Mouse (Mus musculus) liver, embryonic 13.5 days (tissue): ENCODE measurements around the gene Insl5. TPM values are rescaled to one million over a fixed set of nuclear protein-coding genes. Genes with fewer than 3 reads are reported as not detected.

Experiments used
- ATAC-seq: fragments of 200-750 bp; cut with Nextera tagmentation; 2 replicates; pipeline ENCODE4 v1.8.0; 2017; ENCODE audit warnings: low read depth, mild to moderate bottlenecking, moderate number of reproducible peaks, moderate library complexity
- DNase-seq: peaks from one replicate; pipeline ENCODE4 v3.0.0; 2022
- H3K27ac ChIP-seq: fragments of 300-500 bp; sonication (generic); 2 replicates; pipeline ENCODE4 v1.5.1; 2015; ENCODE audit warnings: moderate library complexity, mild to moderate bottlenecking, inconsistent platforms
- H3K27me3 ChIP-seq: fragments of 300-500 bp; sonication (generic); 2 replicates; pipeline ENCODE4 v1.6.1; 2015; ENCODE audit warnings: mild to moderate bottlenecking, inconsistent platforms
- H3K36me3 ChIP-seq: fragments of 300-500 bp; sonication (generic); 2 replicates; pipeline ENCODE4 v1.6.1; 2015; ENCODE audit warnings: mild to moderate bottlenecking, inconsistent platforms
- H3K4me1 ChIP-seq: fragments of 300-500 bp; sonication (generic); replicated peaks from 2 replicates; pipeline ENCODE4 v1.6.1; 2015; ENCODE audit warnings: inconsistent platforms
- H3K4me2 ChIP-seq: fragments of 300-500 bp; sonication (generic); 2 replicates; pipeline ENCODE4 v1.6.1; 2015; ENCODE audit warnings: inconsistent platforms, mild to moderate bottlenecking, moderate library complexity
- H3K4me3 ChIP-seq: fragments of 300-500 bp; sonication (generic); replicated peaks from 2 replicates; pipeline ENCODE4 v1.5.1; 2015; ENCODE audit warnings: mild to moderate bottlenecking, inconsistent platforms
- H3K9ac ChIP-seq: fragments of 300-500 bp; sonication (generic); 2 replicates; pipeline ENCODE4 v1.6.1; 2015; ENCODE audit warnings: mild to moderate bottlenecking, inconsistent platforms
- H3K9me3 ChIP-seq: fragments of 300-500 bp; sonication (generic); replicated peaks from 2 replicates; pipeline ENCODE4 v1.6.1; 2016; ENCODE audit warnings: inconsistent platforms
- WGBS: fragments of 180-500 bp; shearing (Covaris S2); methylation state at CpG from one replicate; pipeline ENCODE4 v1.1.7; 2015; ENCODE audit not compliant: insufficient replicate concordance; 5-methylcytosine and 5-hydroxymethylcytosine counted together
- polyA plus RNA-seq: library from polyadenylated mRNA; unstranded; fragments of >200 nt; fragmentation: Nextera tagmentation; extraction: Ambion mirVana; gene quantifications from 2 replicates; pipeline ENCODE4 v1.2.1, GENCODE M21; 2015

Insl5 gene
- polyA plus RNA-seq, result not detected in 2 replicates

DNA sequence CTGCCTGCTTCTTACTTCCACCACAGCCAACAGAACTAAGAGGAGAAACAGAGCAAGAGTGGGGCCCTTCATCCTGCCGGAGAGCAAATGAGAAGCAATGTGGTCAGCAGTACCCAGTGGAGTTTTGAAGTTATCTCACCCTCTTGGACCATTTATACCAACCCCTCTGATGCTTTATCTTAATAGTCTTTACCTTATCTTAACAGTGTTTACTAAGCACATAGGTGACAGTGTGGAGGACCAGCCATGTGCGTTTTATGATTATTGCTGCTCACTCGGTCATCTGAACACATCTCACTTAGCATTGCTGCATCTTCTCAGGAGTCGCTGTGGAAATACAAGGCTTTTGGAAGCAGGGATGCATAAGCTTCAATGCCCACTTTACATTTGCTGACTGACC, at the start of gene Insl5:
Insl5 (minus strand) TSS at position 222 of the 400 bp plus-strand sequence.
- WGBS, result 54% methylated on average over 4 of the region's 4 CpGs
- DNase-seq, result no peak
- Histone ChIP-seq H3K4me1 (no peaks in the 10 kb centered on the region), H3K27ac (no peak within 1 kb of the TSS), H3K9ac (no peak within 1 kb of the TSS), H3K4me2 (no peak within 1 kb of the TSS), H3K4me3 (no peak within 1 kb of the TSS), H3K27me3 (no peaks in the 10 kb centered on the region), H3K36me3 (no peaks in the 10 kb centered on the region), H3K9me3 (no peaks in the 10 kb centered on the region)
- no peak for ATAC-seq

DNA sequence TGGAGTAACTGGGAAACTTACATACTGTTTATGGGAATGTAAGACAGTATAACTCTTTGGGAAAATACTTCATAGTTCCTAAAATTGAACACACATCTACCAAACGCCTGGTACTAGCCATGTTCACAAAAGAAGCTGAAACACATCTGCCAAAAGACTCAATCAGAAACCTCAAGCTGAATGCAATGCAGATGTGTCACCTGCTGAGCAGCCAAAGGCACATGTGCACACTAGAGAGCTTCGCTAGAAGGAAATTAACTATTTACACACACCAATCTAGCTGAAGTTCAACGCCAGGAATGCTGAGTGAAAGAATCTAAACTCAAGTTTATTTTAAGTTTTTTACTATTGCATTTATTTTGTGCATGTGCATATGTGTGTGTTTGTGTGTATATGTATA, 44.0 kb upstream of the Insl5 start:
- ATAC-seq (no peak), DNase-seq (no peak)

DNA sequence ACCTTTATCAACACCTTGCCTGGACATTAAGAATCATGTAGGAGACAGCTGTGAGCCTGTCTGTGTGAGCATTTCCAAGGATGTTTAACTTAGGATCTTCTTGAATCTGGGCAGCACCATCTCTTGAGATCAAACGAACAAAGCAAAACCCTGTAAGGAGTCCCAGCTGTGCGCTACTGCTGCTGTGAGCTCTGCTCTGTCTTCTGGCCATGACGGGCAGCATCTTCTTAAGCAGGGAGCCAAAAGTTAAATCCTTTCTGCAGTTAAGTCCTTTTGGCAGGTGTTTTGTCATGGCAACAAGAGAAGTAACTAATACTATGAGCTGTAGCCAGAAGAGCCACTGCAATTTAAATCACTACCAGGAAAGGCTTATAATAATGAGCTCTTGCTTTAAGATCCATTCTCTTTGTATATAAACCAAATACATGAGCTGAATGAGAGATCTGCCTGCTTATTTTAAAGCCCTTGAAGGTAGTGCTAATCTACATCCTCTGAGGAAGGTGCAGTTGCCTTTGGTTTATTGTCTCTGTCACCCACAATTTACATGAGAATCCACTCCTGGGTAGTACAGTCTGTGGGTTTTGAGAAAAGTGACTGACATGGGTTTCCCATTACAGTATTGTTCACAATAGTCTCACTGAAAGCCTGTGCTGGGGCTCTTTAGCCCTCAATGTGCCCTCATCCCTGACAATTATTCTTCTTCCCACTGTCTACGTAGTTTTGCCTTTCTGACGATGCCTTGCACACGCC, 41.4 kb upstream of the Insl5 start:
- Histone ChIP-seq H3K36me3 (no peaks in the 10 kb centered on the region), H3K4me1 (no peaks in the 10 kb centered on the region), H3K4me2 (no peak overlapping the region), H3K27ac (no peak overlapping the region), H3K27me3 (no peaks in the 10 kb centered on the region), H3K4me3 (no peak overlapping the region), H3K9ac (no peak overlapping the region), H3K9me3 (no peaks in the 10 kb centered on the region)
- WGBS, result 76% methylated on average over 6 of the region's 6 CpGs
- DNase-seq (no peak), ATAC-seq (no peak)

More for the DNA sequence above, 44.0 kb upstream of the Insl5 start:
- Histone ChIP-seq H3K9me3 (no peaks in the 10 kb centered on the region), H3K27ac (no peak overlapping the region), H3K27me3 (no peaks in the 10 kb centered on the region), H3K9ac (no peak overlapping the region), H3K4me1 (no peaks in the 10 kb centered on the region), H3K4me3 (no peak overlapping the region), H3K4me2 (no peak overlapping the region), H3K36me3 (no peaks in the 10 kb centered on the region)
- 70% methylated on average over 3 of the region's 3 CpGs for WGBS

DNA sequence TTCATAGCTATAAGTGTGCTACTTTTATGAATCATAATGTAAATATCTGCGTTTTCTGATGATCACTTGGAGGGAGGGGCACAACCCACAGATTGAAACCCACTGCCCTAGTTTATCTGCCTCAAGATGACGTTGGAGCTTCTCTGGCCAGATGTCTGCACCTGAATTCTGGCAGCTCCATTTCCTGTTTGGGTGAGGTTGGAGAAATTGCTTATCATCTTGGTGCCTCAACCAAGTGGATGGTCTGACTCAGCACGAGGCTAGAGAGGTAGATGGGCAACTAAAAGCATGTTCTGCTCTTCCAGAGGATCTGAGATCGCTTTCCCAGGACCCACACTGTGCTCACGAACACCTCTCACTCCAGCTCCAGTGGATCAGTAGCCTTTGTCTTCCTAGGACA, 38.3 kb upstream of the Insl5 start:
- WGBS, result 35% methylated on average over 5 of the region's 5 CpGs
- DNase-seq (no peak), ATAC-seq (no peak)
- H3K27me3 ChIP-seq, result no peaks in the 10 kb centered on the region
- H3K27ac ChIP-seq, result no peak overlapping the region
- H3K9ac ChIP-seq, result no peak overlapping the region
- H3K4me2 ChIP-seq, result no peak overlapping the region
- H3K4me3 ChIP-seq, result no peak overlapping the region
- no peaks in the 10 kb centered on the region for H3K4me1 ChIP-seq
- no peaks in the 10 kb centered on the region for H3K9me3 ChIP-seq
- H3K36me3 ChIP-seq, result no peaks in the 10 kb centered on the region

DNA sequence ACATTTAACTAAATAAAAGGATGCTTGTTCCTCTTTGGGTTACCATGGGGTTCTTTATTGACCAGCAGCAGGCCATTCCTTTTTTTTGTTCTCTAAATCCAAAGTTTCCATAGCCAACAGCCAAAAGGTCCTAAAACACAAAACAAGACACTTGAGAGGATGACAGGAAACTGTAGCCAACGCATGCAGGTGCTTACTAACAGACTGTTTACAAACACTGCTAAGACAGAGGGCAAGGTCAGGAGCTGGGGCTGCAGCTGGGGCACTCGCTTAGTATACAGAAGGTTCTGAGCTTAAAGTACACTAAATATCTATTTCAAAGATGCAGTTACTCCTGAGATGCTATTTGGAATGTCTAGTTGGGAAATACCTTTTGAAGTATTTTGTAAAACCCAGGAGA, 37.8 kb upstream of the Insl5 start:
- 55% methylated on average over 2 of the region's 2 CpGs for WGBS
- DNase-seq (no peak), ATAC-seq (no peak)
- Histone ChIP-seq H3K4me1 (no peaks in the 10 kb centered on the region), H3K9me3 (no peaks in the 10 kb centered on the region), H3K9ac (no peak overlapping the region), H3K4me2 (no peak overlapping the region), H3K27ac (no peak overlapping the region), H3K36me3 (no peaks in the 10 kb centered on the region), H3K4me3 (no peak overlapping the region), H3K27me3 (no peaks in the 10 kb centered on the region)

DNA sequence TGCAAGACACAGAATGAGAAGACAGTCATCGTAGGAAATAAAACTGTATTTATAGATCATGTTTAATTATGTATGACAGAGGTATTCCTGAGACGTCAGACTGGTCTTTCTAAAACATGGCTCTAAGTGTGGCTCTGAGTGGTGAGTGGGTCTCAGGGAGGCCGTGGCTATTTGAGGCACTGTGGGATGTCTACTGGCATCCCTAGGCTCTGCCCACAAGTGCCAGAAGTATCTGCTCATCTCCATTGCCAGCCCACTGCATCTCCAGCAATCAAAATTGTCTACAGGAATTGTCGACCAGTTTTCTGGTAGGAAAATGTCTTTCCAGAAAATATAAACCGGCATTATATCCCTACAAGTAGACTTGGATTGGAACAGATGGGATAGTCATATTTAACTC, 30.3 kb upstream of the Insl5 start:
- DNase-seq, result no peak
- no peak for ATAC-seq
- WGBS, result 67% methylated on average over 5 of the region's 5 CpGs

DNA sequence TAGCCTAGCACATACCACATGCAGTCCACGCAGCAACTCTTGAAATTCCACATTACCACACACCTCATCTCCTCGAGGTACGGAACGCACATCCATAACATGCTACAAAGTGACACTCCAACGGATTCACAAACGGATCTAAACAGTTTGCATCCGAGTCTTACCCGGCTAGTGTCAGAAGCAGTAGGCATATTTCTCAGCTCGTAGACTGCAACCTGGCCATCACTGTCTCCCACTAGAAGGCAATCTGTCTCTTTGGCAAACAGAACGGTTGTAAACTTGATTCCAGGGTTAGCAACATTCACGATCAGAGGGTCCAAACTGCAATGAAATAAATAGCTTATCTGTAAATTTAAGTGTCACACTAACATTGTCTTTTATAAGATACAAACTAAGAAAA, 21.4 kb upstream of the Insl5 start:
- Histone ChIP-seq H3K27me3 (no peaks in the 10 kb centered on the region), H3K4me3 (no peak overlapping the region), H3K4me2 (no peak overlapping the region), H3K4me1 (no peaks in the 10 kb centered on the region), H3K9ac (no peak overlapping the region), H3K27ac (no peak overlapping the region), H3K36me3 (no peaks in the 10 kb centered on the region), H3K9me3 (no peaks in the 10 kb centered on the region)
- DNase-seq (no peak), ATAC-seq (no peak)
- WGBS, result 75% methylated on average over 11 of the region's 11 CpGs

More for the DNA sequence above, 30.3 kb upstream of the Insl5 start:
- Histone ChIP-seq H3K9ac (no peak overlapping the region), H3K27me3 (no peaks in the 10 kb centered on the region), H3K9me3 (no peaks in the 10 kb centered on the region), H3K4me1 (no peaks in the 10 kb centered on the region), H3K27ac (no peak overlapping the region), H3K36me3 (no peaks in the 10 kb centered on the region), H3K4me3 (no peak overlapping the region), H3K4me2 (no peak overlapping the region)

DNA sequence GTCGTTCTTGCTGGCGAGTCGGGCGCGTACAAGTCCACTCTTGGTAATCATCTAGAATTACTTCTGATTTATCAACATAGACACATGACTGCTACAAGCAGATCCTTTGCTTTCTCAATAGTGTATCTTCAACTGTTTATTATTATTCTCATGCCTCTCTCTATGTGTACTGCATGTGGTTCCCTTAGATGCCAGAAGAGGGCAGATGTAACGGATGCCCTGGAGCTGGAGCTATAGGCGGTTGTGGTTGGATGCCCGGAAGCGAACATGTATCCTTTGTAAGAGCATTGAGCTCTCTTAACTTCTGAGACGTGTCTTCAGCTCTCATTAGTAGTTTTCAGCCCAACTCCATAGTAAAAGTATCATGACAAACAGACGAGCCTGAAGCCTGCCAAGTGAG, 16.4 kb upstream of the Insl5 start:
- no peak overlapping the region for H3K27ac ChIP-seq
- DNase-seq (no peak), ATAC-seq (no peak)
- WGBS, result 80% methylated on average over 11 of the region's 11 CpGs
- H3K36me3 ChIP-seq, result no peaks in the 10 kb centered on the region
- H3K9ac ChIP-seq, result no peak overlapping the region
- H3K27me3 ChIP-seq, result no peaks in the 10 kb centered on the region
- H3K4me3 ChIP-seq, result no peak overlapping the region
- H3K4me2 ChIP-seq, result no peak overlapping the region
- H3K4me1 ChIP-seq, result no peaks in the 10 kb centered on the region
- H3K9me3 ChIP-seq, result no peaks in the 10 kb centered on the region

DNA sequence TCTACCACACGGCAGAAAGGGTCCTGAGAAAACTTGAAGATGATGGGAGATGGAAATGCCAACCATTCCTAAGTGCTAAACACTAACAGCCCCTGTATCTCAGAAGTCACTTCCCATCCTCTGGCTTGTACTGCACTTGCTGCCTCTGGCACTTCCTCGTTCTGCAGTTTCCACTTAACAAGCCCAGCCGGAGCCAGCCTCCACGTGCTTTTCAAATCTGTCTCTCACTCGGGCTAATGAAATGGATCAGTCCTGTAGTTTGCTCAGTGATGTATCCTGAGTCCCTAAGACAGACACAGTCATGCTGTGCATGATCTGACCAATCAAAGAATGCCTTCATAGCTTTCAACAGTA, 13.2 kb upstream of the Insl5 start:
- no peaks in the 10 kb centered on the region for H3K4me1 ChIP-seq
- DNase-seq, result no peak
- H3K4me2 ChIP-seq, result no peak overlapping the region
- H3K27ac ChIP-seq, result no peak overlapping the region
- no peak for ATAC-seq
- 30% methylated on average over 5 of the region's 5 CpGs for WGBS
- no peaks in the 10 kb centered on the region for H3K36me3 ChIP-seq
- H3K9me3 ChIP-seq, result no peaks in the 10 kb centered on the region
- H3K9ac ChIP-seq, result no peak overlapping the region
- no peaks in the 10 kb centered on the region for H3K27me3 ChIP-seq
- no peak overlapping the region for H3K4me3 ChIP-seq

DNA sequence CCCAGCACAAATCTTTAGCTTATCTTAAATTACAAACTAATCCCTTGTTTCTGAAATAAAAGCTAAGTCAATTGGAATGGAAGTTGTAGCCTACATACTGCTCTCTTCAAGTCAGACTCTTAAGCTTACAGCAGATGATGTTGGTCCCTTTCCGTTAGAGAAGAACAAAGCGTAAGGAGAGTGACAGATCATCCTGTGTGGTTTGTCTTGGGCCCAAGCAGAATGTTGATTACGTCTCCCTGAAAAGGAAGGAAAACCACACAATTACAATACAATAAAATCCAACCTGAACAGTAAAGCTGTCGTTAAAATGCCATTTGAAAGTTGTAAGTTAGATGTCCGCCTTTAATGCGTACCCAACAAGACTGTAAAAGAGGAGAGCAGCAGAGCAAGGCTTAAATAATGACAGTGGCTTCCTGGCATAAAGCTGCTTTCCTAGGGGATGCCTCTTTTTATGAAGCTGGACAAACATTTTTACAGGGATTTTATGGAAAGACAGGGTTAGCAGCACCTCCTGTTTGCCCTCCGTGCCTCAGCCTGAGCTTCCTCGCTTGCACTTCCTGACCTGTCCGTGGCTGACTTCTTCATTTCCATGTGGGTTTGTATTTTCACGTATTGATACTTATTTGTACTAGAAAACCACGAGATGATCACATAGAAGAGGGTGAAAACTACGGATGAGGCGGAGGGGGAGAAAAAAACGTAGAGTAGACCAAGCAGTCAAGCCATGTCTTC, 12.6 kb upstream of the Insl5 start:
- ATAC-seq (no peak), DNase-seq (no peak)
- no peak overlapping the region for H3K4me3 ChIP-seq
- WGBS, result 32% methylated on average over 14 of the region's 14 CpGs
- no peaks in the 10 kb centered on the region for H3K9me3 ChIP-seq
- H3K4me2 ChIP-seq, result no peak overlapping the region
- H3K9ac ChIP-seq, result no peak overlapping the region
- H3K27me3 ChIP-seq, result no peaks in the 10 kb centered on the region
- H3K27ac ChIP-seq, result no peak overlapping the region
- H3K36me3 ChIP-seq, result no peaks in the 10 kb centered on the region
- H3K4me1 ChIP-seq, result no peaks in the 10 kb centered on the region

DNA sequence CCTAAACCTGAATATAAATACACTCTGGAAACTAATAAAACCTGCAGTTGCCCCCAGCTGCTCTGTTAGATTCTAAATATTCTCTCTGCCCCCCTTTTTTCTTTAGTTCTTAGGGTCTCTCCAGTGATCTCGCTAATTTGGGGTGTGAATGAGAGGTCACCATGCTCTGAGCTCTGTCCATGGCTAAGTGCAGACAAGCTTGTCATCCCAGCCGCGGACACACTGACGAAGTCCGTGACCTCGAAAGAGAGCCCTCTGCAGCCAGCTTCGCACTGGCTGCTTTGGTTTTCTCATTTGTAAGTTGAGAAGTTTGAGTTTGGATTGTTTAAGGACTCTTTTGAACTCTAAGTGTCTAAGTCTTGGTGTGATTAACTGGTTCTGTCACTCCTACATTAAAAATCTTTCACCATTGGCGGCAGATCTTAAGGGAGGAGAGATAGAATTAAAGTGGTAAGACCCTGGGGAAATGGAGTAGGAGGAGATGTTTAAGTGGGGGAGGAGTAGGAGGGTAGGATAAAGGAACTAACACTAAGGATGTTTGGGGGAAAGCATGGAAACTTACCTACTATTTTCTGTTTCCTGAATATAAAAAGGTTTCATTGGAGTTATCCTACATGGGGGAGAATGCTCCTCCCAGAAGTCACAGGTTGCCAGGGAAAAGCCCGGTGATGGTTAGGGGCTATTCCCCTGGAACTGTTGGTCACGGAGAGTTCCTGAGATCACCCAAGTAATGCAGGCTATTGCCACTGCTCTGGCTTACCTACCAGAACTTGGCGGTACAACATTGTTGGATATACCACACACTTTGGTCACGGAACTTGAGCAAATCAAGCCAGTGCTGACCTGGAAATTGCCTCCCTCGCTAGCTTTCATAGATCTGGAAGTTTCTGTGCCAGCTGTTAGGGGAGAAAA, 1.8 kb upstream of the Insl5 start:
- DNase-seq (no peak), ATAC-seq (no peak)
- Histone ChIP-seq H3K27me3 (no peaks in the 10 kb centered on the region), H3K9ac (no peak overlapping the region), H3K36me3 (no peaks in the 10 kb centered on the region), H3K9me3 (no peaks in the 10 kb centered on the region), H3K4me2 (no peak overlapping the region), H3K4me1 (no peaks in the 10 kb centered on the region), H3K4me3 (no peak overlapping the region), H3K27ac (no peak overlapping the region)
- WGBS, result 69% methylated on average over 13 of the region's 13 CpGs
